29 mouse cellular contexts compared by ENCODE assay signal in genomic region chr6:30624763-30625162, GRCm38 (mm10). TPM values are rescaled to one million over a fixed set of nuclear protein-coding genes. Genes with fewer than 3 reads are reported as not detected.
A peak's percentile ranks its signal among the peaks of the same experiment; 100 is the strongest.
DNase-seq lines count a peak whose midpoint lies in the region; ATAC-seq and TF ChIP-seq lines count a peak whose summit lies in the region.
"Had no signal": no experiment of that assay in that cellular context is flagged by ENCODE, and none has a peak within 500 bp of the region (broad histone marks: within the 10 kb centered on the region; RNA-seq: fewer than 3 reads in every experiment).

No protein-coding gene starts in this region.

- DNase-seq in heart, postnatal 36 days: no peak
- DNase-seq in midbrain, embryonic 10.5 days (ENCODE audit: low spot score): no peak
- DNase-seq in midbrain, postnatal 0 days (ENCODE audit: low spot score): no peak
- DNase-seq in heart, postnatal 4 days: peak; percentile 40
- peak; percentile 12 for DNase-seq in urinary bladder, postnatal 25 days (ENCODE audit: low spot score)
- DNase-seq: adrenal gland, adult 2 months; cerebellum, adult 11 months; cerebellum, postnatal 10 days; gastrocnemius, postnatal 36 days; kidney, adult 11 months had no signal

- H3K4me3 ChIP-seq in heart, embryonic 14.5 days (ENCODE audit: control insufficient read depth in 1 of 2, insufficient read depth in 1 of 2, low read depth in 1 of 2, low read length in 2 of 2): no peak overlapping the region
- H3K4me3 ChIP-seq in midbrain, embryonic 10.5 days: no peak overlapping the region
- H3K4me3 ChIP-seq in midbrain, postnatal 0 days (ENCODE audit: low read depth, low read length): no peak overlapping the region
- no peak overlapping the region for H3K4me3 ChIP-seq in neural tube, embryonic 15.5 days (replicated peaks)
- H3K4me3 ChIP-seq: forebrain, embryonic 12.5 days; hindbrain, embryonic 13.5 days; stomach, embryonic 15.5 days had no signal

- intact Hi-C loops in heart, postnatal 36 days (cut with DNase I): no loop called here

- H3K36me3 ChIP-seq in heart, embryonic 14.5 days (ENCODE audit: control insufficient read depth, insufficient read depth, low read length): no peaks in the 10 kb centered on the region
- H3K36me3 ChIP-seq in midbrain, embryonic 10.5 days: no peaks in the 10 kb centered on the region
- no peaks in the 10 kb centered on the region for H3K36me3 ChIP-seq in midbrain, postnatal 0 days (ENCODE audit: insufficient read depth, low read length)
- H3K36me3 ChIP-seq in neural tube, embryonic 15.5 days: no peaks in the 10 kb centered on the region
- H3K36me3 ChIP-seq: forebrain, embryonic 12.5 days; hindbrain, embryonic 13.5 days; stomach, embryonic 15.5 days had no signal

- peak overlapping the region; percentile 61 to 70 for H3K27ac ChIP-seq in heart, embryonic 14.5 days (replicated peaks in 1 of 2; ENCODE audit: control insufficient read depth in 1 of 2, insufficient read depth in 1 of 2, low read depth in 2 of 2, low read length in 2 of 2)
- H3K27ac ChIP-seq in midbrain, embryonic 10.5 days (replicated peaks): peak overlapping the region; percentile 39
- no peak overlapping the region for H3K27ac ChIP-seq in midbrain, postnatal 0 days (ENCODE audit: low read depth, low read length)
- H3K27ac ChIP-seq in neural tube, embryonic 15.5 days (replicated peaks): no peak overlapping the region
- H3K27ac ChIP-seq: forebrain, embryonic 12.5 days; stomach, embryonic 15.5 days had no signal

- no peak overlapping the region for H3K9ac ChIP-seq in heart, embryonic 14.5 days (ENCODE audit: low read length)
- H3K9ac ChIP-seq in midbrain, postnatal 0 days (replicated peaks; ENCODE audit: low read length, poor library complexity, severe bottlenecking): no peak overlapping the region
- no peak overlapping the region for H3K9ac ChIP-seq in neural tube, embryonic 15.5 days (replicated peaks)
- H3K9ac ChIP-seq: forebrain, embryonic 12.5 days; hindbrain, embryonic 13.5 days; stomach, embryonic 15.5 days had no signal

- ATAC-seq in heart, embryonic 14.5 days (ENCODE audit: insufficient number of reproducible peaks, insufficient read depth, low FRiP score, low read depth): peak; percentile 62
- no peak for ATAC-seq in midbrain, postnatal 0 days (ENCODE audit: low FRiP score)
- no peak for ATAC-seq in neural tube, embryonic 15.5 days (ENCODE audit: low FRiP score)

- H3K4me2 ChIP-seq in heart, embryonic 14.5 days (ENCODE audit: low read length): no peak overlapping the region
- H3K4me2 ChIP-seq in midbrain, postnatal 0 days (ENCODE audit: low read depth, low read length, poor library complexity, severe bottlenecking): no peak overlapping the region
- no peak overlapping the region for H3K4me2 ChIP-seq in neural tube, embryonic 15.5 days
- H3K4me2 ChIP-seq: forebrain, embryonic 12.5 days; hindbrain, embryonic 13.5 days; midbrain, embryonic 11.5 days; stomach, embryonic 15.5 days had no signal

- WGBS in heart, embryonic 14.5 days: 47% methylated on average over 9 of the region's 9 CpGs
- 96% methylated on average over 9 of the region's 9 CpGs for whole genome bisulfite sequencing in midbrain, embryonic 10.5 days
- WGBS in midbrain, postnatal 0 days: 94% methylated on average over 9 of the region's 9 CpGs
- WGBS in neural tube, embryonic 15.5 days: 94% methylated on average over 9 of the region's 9 CpGs

- H3K4me1 ChIP-seq in heart, embryonic 14.5 days (ENCODE audit: control insufficient read depth in 2 of 2, insufficient read depth in 2 of 2, low read length in 2 of 2): peaks cover 29 to 46% of the 10 kb centered on the region in 2 experiments
- peaks cover 36% of the 10 kb centered on the region for H3K4me1 ChIP-seq in midbrain, embryonic 10.5 days
- H3K4me1 ChIP-seq in midbrain, postnatal 0 days (ENCODE audit: insufficient read depth, low read length): 0 out of 2 replicates have a peak, but pooled peaks cover 5% of the 10 kb centered on the region
- H3K4me1 ChIP-seq in neural tube, embryonic 15.5 days: peaks cover 6% of the 10 kb centered on the region; the same call in 1 of the 2 replicates

- H3K9me3 ChIP-seq in heart, embryonic 14.5 days (ENCODE audit: control insufficient read depth, low read length): no peaks in the 10 kb centered on the region
- no peaks in the 10 kb centered on the region for H3K9me3 ChIP-seq in midbrain, embryonic 10.5 days (replicated peaks)
- no peaks in the 10 kb centered on the region for H3K9me3 ChIP-seq in midbrain, postnatal 0 days (ENCODE audit: low read length)
- no peaks in the 10 kb centered on the region for H3K9me3 ChIP-seq in neural tube, embryonic 15.5 days (replicated peaks)
- H3K9me3 ChIP-seq: forebrain, embryonic 12.5 days; hindbrain, embryonic 13.5 days; stomach, embryonic 15.5 days had no signal

- TF ChIP-seq CTCF in midbrain, postnatal 0 days (IDR thresholded peaks at IDR 0.05): no peak

- H3K27me3 ChIP-seq in heart, embryonic 14.5 days (ENCODE audit: control insufficient read depth, insufficient read depth, low read length): no peaks in the 10 kb centered on the region
- no peaks in the 10 kb centered on the region for H3K27me3 ChIP-seq in midbrain, embryonic 10.5 days (ENCODE audit: low read depth, poor library complexity, severe bottlenecking)
- no peaks in the 10 kb centered on the region for H3K27me3 ChIP-seq in midbrain, postnatal 0 days (ENCODE audit: insufficient read depth, low read length)
- no peaks in the 10 kb centered on the region for H3K27me3 ChIP-seq in neural tube, embryonic 15.5 days (replicated peaks)
- H3K27me3 ChIP-seq: forebrain, embryonic 12.5 days; hindbrain, embryonic 13.5 days; stomach, embryonic 15.5 days had no signal

RNA-seq across cellular contexts. Expression of gene Cpa5, which starts 14.0 kb away (rescaled TPM):
- polyA plus RNA-seq in heart, embryonic 14.5 days (2014; fragmentation: Nextera tagmentation; extraction: Ambion mirVana): 0.74 TPM in 2 replicates
- not detected for total RNA-seq in heart, postnatal 36 days (2021)
- 0.30 and 0.74 TPM in 2 replicates for polyA plus RNA-seq in midbrain, embryonic 10.5 days (2016; fragmentation: Nextera tagmentation; extraction: Ambion mirVana)
- total RNA-seq in midbrain, postnatal 0 days (2014; rRNA removed): not detected in 2 replicates
- polyA plus RNA-seq in midbrain, postnatal 0 days (2015; fragmentation: Nextera tagmentation; extraction: Ambion mirVana): 0.13 TPM in 1 of 2 replicates, not detected in the other
- under 1 TPM; 0.20 to 0.38 TPM for total RNA-seq in heart, postnatal 4 days (2021)
- polyA plus RNA-seq in neural tube, embryonic 15.5 days (2015; fragmentation: Nextera tagmentation; extraction: Ambion mirVana): 0.11 TPM in 1 of 2 replicates, not detected in the other
- total RNA-seq: adrenal gland, adult 2 months; adrenal gland, postnatal 4 days; gastrocnemius, adult 18-20 months; gastrocnemius, postnatal 36 days; layer of hippocampus, postnatal 10 days; left cerebral cortex, adult 8-10 months; liver, adult 2 months; MEL; neutrophil, adult 5-6 weeks had no signal
- polyA plus RNA-seq: adrenal gland, adult 2 months; C2C12; hindbrain, embryonic 13.5 days; large intestine, adult 2 months; liver, adult 2 months; liver, embryonic 16.5 days; lung, embryonic 16.5 days; thymus, postnatal 0 days had no signal

RNA-seq across cellular contexts. Expression of gene Cpa1, which starts 14.3 kb away (rescaled TPM):
- 4.5 TPM in 2 replicates for polyA plus RNA-seq in heart, embryonic 14.5 days (2014; fragmentation: Nextera tagmentation; extraction: Ambion mirVana)
- total RNA-seq in heart, postnatal 36 days (2021): under 1 TPM in 1 of 2 experiments, not detected in 1; 0.27 TPM
- polyA plus RNA-seq in midbrain, embryonic 10.5 days (2016; fragmentation: Nextera tagmentation; extraction: Ambion mirVana): 0.19 TPM in 1 of 2 replicates, not detected in the other
- total RNA-seq in midbrain, postnatal 0 days (2014; rRNA removed): 0.60 and 0.94 TPM in 2 replicates
- 0.44 and 0.51 TPM in 2 replicates for polyA plus RNA-seq in midbrain, postnatal 0 days (2015; fragmentation: Nextera tagmentation; extraction: Ambion mirVana)
- total RNA-seq in heart, postnatal 4 days (2021): 1 to 10 TPM; 3.4 to 3.7 TPM
- polyA plus RNA-seq in neural tube, embryonic 15.5 days (2015; fragmentation: Nextera tagmentation; extraction: Ambion mirVana): 0.50 and 7.6 TPM in 2 replicates
- total RNA-seq: adrenal gland, adult 2 months; gastrocnemius, adult 18-20 months; gastrocnemius, postnatal 36 days; layer of hippocampus, postnatal 10 days; left cerebral cortex, adult 8-10 months; MEL; neutrophil, adult 5-6 weeks had no signal
- polyA plus RNA-seq: adrenal gland, adult 2 months; C2C12; cortical plate, adult 2 months; forebrain, embryonic 12.5 days had no signal

RNA-seq across cellular contexts. Expression of gene Cpa4, which starts 56.6 kb away (rescaled TPM):
- polyA plus RNA-seq in heart, embryonic 14.5 days (2014; fragmentation: Nextera tagmentation; extraction: Ambion mirVana): 2.5 TPM in 2 replicates
- not detected for total RNA-seq in heart, postnatal 36 days (2021)
- polyA plus RNA-seq in midbrain, embryonic 10.5 days (2016; fragmentation: Nextera tagmentation; extraction: Ambion mirVana): 1.3 and 2.3 TPM in 2 replicates
- 0.42 and 0.49 TPM in 2 replicates for total RNA-seq in midbrain, postnatal 0 days (2014; rRNA removed)
- 0.75 and 0.79 TPM in 2 replicates for polyA plus RNA-seq in midbrain, postnatal 0 days (2015; fragmentation: Nextera tagmentation; extraction: Ambion mirVana)
- under 1 TPM; 0.16 to 0.19 TPM for total RNA-seq in heart, postnatal 4 days (2021)
- 0.54 and 0.75 TPM in 2 replicates for polyA plus RNA-seq in neural tube, embryonic 15.5 days (2015; fragmentation: Nextera tagmentation; extraction: Ambion mirVana)
- total RNA-seq: gastrocnemius, adult 18-20 months; gastrocnemius, postnatal 36 days; layer of hippocampus, postnatal 10 days; liver, adult 2 months; MEL; neutrophil, adult 5-6 weeks had no signal
- polyA plus RNA-seq: C2C12; large intestine, adult 2 months; liver, adult 2 months; thymus, postnatal 0 days had no signal

Comparison
In these comparisons a context has a peak if more than half of its experiments do, and no peak if none do; other contexts are left out.
1. H3K27ac ChIP-seq: peak in heart, embryonic 14.5 days (2 of 2) and midbrain, embryonic 10.5 days (single experiment); none in midbrain, postnatal 0 days (single experiment) and neural tube, embryonic 15.5 days (single experiment).
2. DNase-seq: peak in heart, postnatal 4 days (single experiment) and urinary bladder, postnatal 25 days (single experiment); none in heart, postnatal 36 days (0 of 2), midbrain, embryonic 10.5 days (single experiment) and midbrain, postnatal 0 days (single experiment).